Mouse (Mus musculus) brain, embryonic 18.5 days (tissue): Measurements from ENCODE around the gene Kif21a.

ENCODE experiments used
- DNase-seq: peaks from one replicate; pipeline ENCODE4 v3.0.0-alpha.2; 2012; ENCODE audit warnings: low read depth, low spot score

The Kif21a gene

DNA sequence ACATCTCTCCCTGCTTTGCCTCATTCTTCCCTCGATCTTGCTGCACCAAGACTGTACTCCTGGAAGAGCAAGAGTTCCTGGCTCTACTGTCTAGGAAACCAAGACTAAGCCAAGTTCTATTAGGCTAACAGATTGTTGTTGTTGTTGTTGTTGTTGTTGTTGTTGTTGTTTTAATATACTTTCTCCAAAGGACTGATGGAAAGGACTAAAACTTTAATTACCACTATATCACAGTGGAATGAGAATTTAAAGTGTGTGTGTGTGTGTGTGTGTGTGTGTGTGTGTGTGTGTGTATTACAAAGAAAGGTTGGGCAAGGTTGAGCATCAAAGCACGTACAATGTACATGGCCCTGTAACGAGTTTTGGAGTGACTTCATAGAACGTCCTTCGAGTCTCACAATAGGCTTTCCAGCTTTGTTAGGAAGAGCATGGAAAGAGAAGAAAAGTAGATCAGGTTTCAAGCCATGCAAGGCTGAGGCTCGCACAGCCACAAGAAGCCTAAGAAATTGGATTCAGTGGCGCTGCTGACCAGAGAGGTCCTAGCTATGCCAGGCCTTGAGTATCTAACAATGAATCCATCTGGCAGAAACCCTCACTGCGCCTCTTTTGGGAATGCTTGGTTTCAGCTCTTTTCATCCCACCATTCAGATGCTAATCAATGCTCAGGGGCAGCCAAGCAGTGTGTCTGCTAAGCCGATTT is 31.4 kb downstream of the Kif21a start:
- peak; percentile 75 for DNase-seq

DNA sequence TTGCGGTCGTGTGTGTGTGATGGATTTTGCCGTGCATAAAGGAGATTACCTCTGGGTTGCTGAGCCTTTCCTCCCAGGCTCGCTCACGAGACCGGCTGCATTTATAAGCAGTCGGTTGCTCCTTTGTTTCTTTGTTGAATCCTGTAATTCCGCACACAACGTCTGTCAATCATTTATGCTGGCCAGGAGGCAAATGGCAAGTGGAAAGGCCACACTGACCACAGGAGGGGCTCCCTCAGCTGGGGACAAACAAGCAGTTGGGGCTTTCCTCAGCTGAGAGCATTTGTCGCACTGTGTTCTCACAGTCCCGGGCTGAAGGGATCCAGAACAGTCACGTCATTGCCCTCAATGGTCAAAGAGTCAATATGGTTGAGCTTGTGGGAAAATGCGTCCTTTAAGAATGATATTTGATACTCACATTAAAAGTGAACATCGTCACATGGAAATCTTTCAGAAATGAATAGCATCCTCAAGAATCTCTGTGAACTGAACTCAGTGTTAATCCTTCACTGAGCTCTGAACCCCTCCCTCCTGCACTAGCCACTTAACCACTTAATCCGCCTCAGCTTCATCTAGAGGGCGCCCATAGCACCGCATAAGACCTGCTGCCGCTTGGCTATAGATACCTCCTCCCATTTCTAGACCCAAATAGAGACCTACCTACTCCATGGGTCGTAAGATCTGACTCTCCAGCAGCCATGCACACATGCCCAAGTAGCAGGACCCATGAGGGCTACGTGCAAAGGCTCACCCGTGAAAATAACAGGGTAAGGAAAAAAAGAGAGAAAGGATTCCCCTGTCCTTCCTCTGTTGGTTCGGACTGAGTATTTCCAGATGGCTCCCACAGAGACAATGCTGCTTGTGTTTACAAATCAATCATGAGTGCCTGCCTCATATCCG is 32.2 kb downstream of the Kif21a start:
- DNase-seq: peak; percentile 50

DNA sequence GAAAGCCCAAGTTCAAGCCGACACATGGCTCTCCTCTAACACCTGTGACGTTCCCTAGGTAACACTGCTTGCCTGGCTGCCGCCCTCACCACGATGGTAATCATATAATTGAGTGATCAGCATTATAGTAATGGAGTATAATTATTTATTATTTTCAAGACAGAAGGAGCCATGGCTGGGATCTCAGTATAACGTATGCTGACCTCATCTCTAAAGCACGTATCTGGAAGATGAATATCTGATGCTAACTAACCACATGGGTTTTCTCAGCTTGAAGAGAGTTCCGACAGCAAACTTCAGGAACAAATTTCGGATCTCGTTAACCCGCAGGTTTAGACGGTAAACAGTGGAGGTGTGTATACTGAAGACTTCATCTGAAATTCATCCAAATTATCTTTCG is 33.4 kb downstream of the Kif21a start:
- no peak for DNase-seq

DNA sequence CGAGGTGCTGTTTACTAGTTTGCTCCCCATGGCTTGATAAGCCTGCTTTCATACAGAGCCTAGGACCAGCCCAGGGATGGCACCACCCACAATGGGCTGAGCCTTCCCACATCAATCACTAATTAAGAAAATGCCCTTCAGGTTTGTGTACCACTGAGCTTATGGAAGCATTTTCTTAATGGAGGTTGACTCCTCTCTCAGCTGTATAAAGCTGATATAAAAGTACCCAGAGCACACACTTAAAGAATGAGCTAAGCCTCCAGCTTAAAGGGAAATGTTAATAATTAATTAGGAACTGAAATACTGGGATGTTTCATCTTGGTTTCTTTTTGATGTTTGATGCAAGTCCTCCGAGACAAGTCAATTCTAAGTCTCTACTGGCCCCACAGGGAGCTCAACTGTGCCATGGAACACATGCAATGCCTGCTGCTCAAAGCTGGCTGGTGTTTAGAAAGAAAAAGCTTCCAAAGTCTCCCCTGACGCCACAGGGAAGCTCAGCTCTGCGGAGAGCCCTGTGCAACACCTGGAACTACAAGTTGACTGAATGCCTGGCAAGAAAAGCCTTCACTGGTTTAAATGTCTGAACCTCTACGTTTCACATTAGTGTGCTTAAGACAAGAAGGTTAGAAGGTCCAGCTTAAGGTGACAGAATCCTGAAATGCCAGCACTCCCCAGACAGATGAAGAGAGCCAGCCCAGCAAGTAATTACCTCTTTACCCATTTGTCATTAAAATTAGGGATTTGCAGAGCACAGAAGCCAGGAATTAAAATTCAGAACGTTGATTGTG is 36.8 kb downstream of the Kif21a start:
- DNase-seq: no peak

DNA sequence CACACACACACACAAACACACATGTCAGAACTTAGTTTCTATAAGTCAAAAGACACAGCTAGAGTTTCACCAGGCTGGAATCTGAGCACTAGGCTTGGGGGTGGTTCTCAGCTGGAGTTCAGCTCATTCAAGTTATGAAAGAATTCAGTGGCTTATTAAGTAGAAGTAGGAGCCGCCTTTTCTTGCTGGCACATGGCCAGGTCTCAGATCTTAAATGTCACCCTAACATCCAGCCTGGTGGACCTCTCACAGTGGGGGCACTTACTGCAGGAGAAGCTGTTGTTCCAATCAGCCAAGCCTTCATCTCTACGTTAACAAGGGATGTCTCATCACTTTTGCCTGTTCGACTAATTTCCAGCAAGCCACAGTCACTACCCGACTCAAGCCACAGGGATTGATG is 39.5 kb downstream of the Kif21a start:
- no peak for DNase-seq

DNA sequence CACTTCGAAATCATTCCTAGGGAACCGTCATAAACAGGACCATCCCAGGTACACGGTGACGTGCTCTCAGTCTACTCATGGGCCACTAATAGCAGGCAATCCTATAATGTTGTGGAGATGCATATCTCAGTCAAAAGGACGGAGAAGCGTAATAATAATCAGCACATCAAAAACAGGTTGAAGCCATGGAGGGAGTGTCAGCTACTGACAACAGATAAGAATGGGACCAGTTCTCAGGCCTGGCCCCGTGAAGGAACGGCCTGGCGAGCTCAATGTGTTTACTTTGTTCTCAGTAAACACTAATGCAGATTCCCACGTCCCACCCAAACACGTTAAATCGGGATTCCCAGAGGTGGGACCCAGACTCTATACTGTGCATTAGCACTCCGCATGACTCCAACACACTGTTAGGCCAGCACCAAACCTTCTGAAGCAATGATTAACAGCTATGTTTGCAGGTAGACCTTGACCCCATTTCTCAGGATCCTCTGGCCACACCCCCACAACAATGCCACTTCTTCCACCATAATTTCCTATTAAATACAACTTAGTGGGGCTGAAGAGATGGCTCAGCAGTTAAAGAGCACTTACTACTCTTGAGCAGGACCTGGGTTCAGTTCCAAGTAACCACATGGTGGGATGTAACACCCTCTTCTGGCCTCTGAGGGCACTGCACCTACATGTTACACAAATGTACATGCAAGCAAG is 42.5 kb downstream of the Kif21a start:
- no peak for DNase-seq

DNA sequence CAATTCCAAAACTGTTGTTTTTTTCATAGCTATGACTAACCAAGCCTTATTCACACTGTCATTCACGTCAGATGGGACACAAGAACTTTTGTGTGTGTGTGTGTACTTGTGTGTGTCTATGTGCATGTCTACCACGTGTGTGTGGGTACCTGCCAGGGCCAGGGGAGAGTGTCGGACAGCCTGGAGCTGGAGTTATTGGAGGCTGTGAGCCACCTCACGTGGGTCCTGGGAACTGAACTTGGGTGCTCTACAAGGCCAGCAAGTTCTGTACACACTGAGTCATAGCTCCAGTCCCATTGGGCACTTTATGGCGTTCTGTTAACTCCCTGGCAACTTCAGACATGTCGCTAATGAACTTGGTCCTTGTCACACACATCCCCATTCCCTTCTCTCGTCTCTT is 45.0 kb downstream of the Kif21a start:
- no peak for DNase-seq

DNA sequence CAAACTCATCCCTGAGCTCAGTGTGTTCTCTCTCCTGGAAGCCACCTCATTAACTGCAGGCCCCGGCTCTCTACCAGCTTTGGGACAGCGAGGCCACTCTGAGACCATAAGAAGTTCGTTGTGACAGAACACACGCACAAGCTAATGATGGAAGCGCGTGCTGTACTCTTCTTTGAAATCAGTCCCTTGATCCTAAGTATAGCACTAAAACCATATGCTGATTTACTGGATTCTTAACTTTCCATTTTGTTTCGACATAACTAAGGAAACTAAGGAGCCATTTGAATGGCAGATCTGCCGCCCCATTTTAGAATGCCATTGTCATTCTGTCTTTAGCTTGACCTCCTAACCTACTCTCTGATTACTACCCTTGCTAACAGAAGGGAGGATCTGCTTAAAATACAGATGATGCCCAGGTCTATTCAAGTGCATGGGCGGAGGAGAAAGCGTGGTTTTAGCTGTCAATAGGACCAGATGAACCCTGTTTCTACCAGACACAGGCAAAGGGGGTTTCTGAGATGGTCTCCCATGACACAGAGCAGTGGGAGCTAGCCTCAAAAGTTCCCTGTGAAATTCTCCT is 48.6 kb downstream of the Kif21a start:
- no peak for DNase-seq

DNA sequence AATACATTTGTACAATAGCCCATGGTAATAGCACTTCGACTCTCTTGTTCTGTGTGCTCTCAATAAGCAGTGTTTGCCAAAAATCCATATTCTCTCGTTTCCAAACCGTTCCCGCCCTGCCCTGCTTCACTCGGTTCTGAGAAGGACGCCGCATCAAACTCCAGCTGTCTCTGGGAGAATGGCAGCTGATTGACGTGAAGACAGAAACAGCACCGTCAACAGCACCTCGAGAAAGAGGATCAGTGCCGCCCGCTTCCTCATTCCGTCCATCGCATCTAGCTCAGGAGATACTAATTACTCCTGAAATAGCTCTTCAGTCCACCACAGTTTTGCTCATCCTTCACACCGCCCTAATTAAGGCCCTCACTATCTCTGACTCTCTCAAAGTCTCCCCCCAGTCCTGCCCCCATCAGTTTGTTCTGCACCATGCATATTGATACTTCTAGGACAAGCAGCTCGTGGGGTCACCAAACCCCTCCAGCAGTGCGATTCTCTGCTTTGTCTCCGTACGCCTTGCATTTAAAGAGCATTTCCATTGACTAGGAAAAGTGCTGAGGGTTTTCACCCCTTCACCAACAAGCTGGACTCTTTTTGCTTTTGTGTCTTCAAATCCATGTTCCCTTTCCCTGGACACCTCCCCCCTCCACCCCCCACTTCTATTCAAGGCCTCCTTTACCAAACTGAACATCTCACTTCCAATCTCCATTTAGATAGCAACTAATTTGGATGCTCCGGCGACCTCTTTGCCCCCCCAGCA is 49.3 kb downstream of the Kif21a start:
- no peak for DNase-seq

DNA sequence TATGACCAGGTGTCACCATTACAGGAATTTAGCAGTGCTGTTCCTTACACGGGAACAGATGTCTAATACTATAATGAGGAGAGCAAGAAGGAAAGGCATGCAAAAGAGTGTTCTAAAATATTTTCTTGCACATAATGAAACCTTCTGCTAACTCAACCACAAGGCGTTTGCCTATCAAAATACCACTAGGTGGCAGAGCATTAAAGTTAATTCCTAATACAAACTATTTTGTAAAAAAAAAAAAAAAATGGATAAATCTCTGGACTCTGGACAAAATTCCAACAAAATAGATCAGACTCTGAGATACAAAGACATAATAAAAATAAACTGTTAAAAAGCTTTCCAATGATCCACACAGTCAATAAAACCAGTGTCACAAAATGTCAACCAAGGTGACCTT is 56.9 kb downstream of the Kif21a start:
- no peak for DNase-seq

DNA sequence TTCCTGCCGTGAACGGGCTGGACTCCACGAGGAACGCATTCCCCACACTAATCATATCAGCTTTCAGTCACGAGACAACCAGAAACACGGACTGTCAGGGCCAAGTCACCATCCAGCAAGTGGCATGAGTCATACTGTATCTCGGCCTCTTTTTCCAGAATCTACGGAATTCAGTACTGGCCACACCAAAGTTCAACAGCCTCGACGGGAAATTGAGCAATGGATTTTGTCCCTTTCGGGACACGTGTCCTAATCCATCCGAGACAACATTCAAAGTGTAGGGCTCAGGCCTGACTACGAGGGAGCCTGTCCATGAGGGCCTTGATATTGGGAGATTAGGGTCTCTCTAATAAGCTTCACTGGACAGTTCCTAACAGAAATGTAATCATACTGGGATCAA is 57.4 kb downstream of the Kif21a start:
- no peak for DNase-seq

DNA sequence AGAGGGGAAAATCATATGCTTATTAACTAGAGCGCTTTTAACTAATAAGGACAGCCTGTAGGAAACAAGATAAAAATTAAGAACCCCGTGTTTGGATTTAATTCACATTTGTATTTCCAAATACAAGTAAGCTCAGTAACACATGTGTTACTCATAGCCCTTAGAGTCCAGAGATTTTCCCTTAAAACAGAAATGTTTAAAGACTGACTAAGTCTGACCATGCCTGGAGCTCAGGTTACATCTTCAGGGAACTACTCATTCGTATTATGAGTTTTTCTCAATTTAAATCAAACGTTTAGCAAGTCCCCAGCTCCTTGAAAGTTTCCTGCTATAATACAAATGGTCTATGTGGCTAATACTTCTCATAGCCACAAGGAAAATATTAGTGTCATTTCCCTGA is 57.9 kb downstream of the Kif21a start:
- DNase-seq: no peak

DNA sequence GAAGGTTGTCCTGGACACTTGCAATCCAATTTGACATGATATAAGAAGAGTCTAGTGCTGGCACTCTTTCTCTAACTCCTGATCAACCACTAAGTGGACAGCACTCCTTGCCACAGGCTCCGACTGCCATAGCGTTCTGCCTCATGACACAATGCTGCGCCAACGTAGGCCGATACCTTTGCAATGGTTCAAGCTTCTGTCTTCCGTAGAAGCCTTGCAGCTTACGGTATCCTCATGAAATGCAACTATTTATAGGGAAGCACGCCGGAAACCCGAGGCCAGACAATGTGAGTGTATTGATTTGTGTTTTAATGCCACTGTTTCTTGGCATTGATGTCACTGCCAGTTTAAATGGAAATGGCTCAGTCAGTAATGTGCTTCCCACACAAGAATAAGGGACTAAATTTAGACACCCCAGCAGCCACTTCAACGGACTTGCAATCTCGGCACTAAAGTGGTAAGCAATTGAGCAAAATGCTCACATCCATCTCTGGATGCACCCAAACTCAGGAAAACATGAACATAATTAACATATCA is 62.0 kb downstream of the Kif21a start:
- DNase-seq: no peak

DNA sequence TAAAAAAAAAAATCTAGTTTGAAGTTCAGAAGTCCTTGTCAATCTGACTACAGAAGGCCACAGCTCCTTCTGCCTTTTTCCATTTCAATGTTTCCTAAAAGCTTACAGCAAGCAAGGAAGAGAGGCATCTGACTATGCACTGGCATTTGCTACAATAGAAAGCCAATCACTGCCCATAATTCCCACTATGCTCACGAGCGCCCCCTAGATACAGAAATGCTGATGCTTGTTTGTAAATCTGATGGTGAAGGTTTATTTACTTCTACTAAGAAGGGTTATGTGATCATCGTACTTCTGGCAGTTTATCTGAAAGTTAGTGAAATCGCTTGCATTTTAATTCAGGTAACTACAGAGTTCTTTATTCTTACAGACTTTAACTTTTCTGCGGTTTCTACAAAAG is 73.8 kb downstream of the Kif21a start:
- DNase-seq: no peak

DNA sequence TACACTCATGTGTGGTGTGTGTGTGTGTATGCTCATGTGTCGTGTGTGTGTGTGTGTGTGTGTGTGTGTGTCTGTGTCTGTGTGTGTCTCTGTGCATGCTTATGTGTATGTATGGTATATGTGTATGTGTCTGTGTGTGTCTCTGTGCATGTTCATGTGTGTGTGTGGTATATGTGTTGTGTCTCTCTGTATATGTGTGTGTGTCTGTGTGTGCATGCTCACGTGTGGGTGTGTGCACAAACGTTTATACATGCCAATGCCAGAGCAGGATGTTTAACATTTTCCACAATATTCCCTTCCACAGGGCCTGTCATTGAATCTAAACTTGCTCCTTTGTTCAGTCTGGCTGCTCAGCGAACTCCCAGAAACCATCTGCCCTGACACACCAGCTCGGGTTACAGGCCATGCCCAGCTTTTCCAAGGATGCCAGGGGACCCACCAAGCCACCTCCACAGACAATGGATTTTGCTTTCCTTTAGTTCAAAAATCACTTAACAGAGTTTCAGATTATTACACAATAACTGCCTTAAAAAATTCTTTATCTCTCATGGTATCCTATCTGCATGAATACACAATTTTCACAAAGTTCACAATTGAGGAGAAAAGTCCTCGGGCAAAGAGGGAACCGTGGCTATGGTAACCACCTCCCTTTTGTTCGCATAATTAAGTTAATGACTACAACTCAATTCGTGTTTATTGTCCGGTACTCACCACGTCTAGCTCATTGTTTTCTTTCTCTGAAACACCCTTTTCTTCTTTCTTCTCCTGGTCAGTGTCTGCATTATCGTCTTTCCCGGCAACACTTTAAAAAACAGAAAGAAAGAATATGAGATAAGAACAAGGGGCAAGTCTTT is 77.6 kb downstream of the Kif21a start:
- DNase-seq: no peak

DNA sequence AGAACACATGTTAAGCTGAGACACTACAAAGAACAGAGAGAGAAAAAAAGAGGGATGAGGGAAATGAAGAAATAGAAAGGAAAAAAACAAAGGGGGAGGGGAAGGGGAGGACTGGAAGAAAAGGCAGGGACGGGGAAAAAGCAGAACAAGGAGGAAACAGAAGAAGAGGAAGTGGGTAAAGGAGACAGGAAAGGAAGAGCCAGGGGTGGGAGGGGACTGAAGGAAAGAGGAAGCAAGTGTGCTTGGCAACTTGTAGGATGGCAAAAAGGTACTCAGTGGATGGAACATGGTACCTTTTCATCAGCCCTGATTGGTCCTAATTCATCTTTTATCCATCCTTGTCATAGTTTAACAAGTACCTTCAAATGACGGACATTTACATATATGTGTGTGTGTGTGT is 86.4 kb downstream of the Kif21a start:
- no peak for DNase-seq

DNA sequence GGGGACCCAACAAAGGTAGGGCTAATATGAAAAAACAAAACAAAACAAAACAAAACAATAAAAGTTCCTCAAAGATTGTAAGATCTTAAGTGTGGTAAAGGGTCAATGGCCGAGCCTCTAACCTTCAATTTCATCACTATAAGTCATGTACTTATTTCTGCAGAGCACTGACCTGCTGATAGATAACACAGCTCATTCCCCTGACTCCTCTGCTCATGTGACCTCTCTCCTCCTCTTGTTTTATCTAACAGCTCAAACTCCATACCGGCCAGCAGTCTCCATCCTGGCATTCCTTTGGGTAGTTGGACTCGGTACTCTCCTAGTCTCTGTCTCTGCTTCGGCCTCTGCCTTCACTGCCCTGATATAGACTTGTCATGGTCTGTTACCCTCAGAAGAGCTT is 87.2 kb downstream of the Kif21a start:
- DNase-seq: no peak

DNA sequence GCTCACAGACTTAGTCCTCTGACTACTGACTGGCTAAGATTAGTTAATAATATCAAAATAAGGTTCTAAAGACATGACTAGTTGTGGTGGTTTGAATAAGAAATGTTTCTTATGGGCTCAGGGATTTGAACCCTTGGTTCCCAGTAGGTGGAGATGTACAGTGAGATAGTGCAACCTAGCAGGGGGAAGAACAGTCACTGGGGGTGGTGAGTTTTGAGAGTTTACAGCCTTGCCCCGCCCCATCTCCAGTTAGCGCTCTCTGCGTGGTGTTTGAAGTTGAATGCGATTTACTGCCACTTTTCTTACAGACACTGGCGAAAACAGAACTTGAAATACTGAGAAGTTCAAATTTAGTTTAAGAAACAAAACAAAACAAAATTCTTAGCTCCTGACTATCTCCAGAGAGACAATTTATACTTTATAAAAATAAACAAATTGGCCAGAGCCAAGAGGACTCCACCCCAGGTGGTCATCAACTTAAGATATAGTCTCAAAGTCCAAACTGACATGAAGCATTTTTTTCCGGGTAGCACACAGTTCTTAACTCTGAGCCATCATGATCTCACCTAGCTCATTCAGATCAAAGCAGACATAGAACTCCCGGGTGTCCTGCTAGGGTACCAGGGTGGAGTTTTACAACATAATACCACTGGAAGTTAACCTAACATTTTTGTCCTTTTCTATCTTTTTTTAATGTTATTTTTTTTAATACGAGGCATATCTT is 88.8 kb downstream of the Kif21a start:
- no peak for DNase-seq

DNA sequence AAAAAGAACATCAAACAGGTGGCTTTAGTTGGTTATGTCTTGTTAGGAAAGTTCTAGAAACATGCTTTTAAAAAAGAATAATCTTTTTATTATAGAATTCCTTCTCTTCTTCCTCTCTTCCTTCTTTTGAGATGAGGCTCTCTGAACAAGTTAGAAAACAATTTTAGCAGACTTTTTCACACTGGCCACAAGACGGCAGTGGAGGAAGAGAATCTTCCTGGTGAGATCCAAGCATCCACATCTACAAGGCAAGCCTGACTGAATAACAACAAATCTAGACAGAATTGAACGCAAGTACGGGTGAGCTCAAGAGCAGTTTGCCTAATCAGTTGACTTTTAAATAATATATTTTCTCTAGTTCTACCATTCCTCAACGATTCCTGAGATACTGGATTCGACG is 98.4 kb downstream of the Kif21a start:
- DNase-seq: no peak
